Mouse (Mus musculus): ENCODE measurements around the gene Krtap1-5. TPM values are rescaled to one million over a fixed set of nuclear protein-coding genes. Genes with fewer than 3 reads are reported as not detected.

The Krtap1-5 gene
- polyA plus RNA-seq, 1 experiment from 2014 or later, result not detected

- H3K4me3 ChIP-seq, result no peak overlapping the region
- no peaks in the 10 kb centered on the region for H3K9me3 ChIP-seq
- no peaks in the 10 kb centered on the region for H3K27me3 ChIP-seq (replicated peaks)
- H3K4me2 ChIP-seq (replicated peaks), result peak overlapping the region; percentile 54
- H3K27ac ChIP-seq, result no peak overlapping the region
- WGBS, result under 1% methylated on average over 7 of the region's 7 CpGs
- 0 out of 2 replicates have a peak, but pooled peaks have one; percentile 76 for ATAC-seq (ENCODE audit: low FRiP score, low read depth)
- no peak overlapping the region for H3K9ac ChIP-seq
- H3K4me1 ChIP-seq, result no peaks in the 10 kb centered on the region
- H3K36me3 ChIP-seq, result no peaks in the 10 kb centered on the region
Observed at GRCm38 (mm10) chr11:99574106-99574505, 6.7 kb downstream of the Krtap1-5 start.

- H3K4me2 ChIP-seq (replicated peaks), result no peak overlapping the region
- H3K27ac ChIP-seq, result no peak overlapping the region
- H3K4me3 ChIP-seq, result no peak overlapping the region
- 54% methylated on average over 4 of the region's 4 CpGs for WGBS
- no peak for ATAC-seq (ENCODE audit: low FRiP score, low read depth)
- H3K4me1 ChIP-seq, result no peaks in the 10 kb centered on the region
- H3K9ac ChIP-seq, result no peak overlapping the region
- H3K27me3 ChIP-seq (replicated peaks), result no peaks in the 10 kb centered on the region
- no peaks in the 10 kb centered on the region for H3K9me3 ChIP-seq
- no peaks in the 10 kb centered on the region for H3K36me3 ChIP-seq
Observed at GRCm38 (mm10) chr11:99573164-99573563, 7.7 kb downstream of the Krtap1-5 start.

- H3K27me3 ChIP-seq (replicated peaks), result no peaks in the 10 kb centered on the region
- no peak within 1 kb of the TSS for H3K9ac ChIP-seq
- no peak within 1 kb of the TSS for H3K4me2 ChIP-seq (replicated peaks)
- no peak for ATAC-seq (ENCODE audit: low FRiP score, low read depth)
- no peaks in the 10 kb centered on the region for H3K9me3 ChIP-seq
- H3K4me3 ChIP-seq, result no peak within 1 kb of the TSS
- no peaks in the 10 kb centered on the region for H3K36me3 ChIP-seq
- WGBS, result 61% methylated on average over 7 of the region's 7 CpGs
- H3K4me1 ChIP-seq, result no peaks in the 10 kb centered on the region
- no peak within 1 kb of the TSS for H3K27ac ChIP-seq
Observed at GRCm38 (mm10) chr11:99566530-99566929, 14.3 kb downstream of the Krtap1-5 start, which contains the start of gene Krtap3-1. Krtap3-1 (minus strand) TSS chr11:99566630.

DNA sequence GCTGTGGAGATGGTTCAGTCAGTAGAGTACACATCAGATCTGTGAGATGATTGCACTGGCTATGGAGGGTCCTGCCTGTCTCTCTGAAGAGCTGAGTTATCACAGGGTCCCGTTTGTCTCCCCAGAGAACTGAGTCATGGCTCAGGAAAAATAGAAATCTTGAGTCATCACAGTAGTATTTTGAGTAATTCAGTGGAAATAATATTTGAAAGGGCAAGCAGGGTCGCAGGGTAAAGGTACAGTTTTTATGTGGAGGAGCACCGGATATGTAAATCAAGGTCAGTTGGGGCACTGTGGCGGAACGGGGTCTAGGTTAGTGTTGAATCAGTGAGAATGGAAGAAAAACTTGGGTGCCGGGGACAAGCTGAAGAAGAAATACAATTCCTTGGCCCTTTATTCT, 18.2 kb downstream of the Krtap1-5 start:
- WGBS, result 84% methylated on average over 6 of the region's 6 CpGs
- H3K4me1 ChIP-seq, result no peaks in the 10 kb centered on the region
- H3K9me3 ChIP-seq, result no peaks in the 10 kb centered on the region
- no peak overlapping the region for H3K4me2 ChIP-seq (replicated peaks)
- no peak for ATAC-seq (ENCODE audit: low FRiP score, low read depth)
- H3K36me3 ChIP-seq, result no peaks in the 10 kb centered on the region
- H3K27ac ChIP-seq, result no peak overlapping the region
- H3K27me3 ChIP-seq (replicated peaks), result no peaks in the 10 kb centered on the region
- no peak overlapping the region for H3K4me3 ChIP-seq
- no peak overlapping the region for H3K9ac ChIP-seq

- WGBS, result 91% methylated on average over 9 of the region's 9 CpGs
Observed at GRCm38 (mm10) chr11:99559366-99559765, 21.4 kb downstream of the Krtap1-5 start, which contains the start of gene Gm11939. Gm11939 (minus strand) TSS chr11:99559466.

GRCm38 (mm10) chr11:99557976-99558745, 22.7 kb downstream of the Krtap1-5 start:
- Histone ChIP-seq H3K9me3 (no peaks in the 10 kb centered on the region), H3K4me3 (no peak overlapping the region), H3K27me3 (replicated peaks) (no peaks in the 10 kb centered on the region), H3K4me2 (replicated peaks) (no peak overlapping the region), H3K27ac (no peak overlapping the region), H3K36me3 (no peaks in the 10 kb centered on the region), H3K9ac (no peak overlapping the region), H3K4me1 (no peaks in the 10 kb centered on the region)
- 88% methylated on average over 3 of the region's 3 CpGs for WGBS
- no peak for ATAC-seq (ENCODE audit: low FRiP score, low read depth)

More at GRCm38 (mm10) chr11:99559366-99559765, 21.4 kb downstream of the Krtap1-5 start, which contains the start of gene Gm11939:
- ATAC-seq (ENCODE audit: low FRiP score, low read depth), result no peak
- no peak within 1 kb of the TSS for H3K4me2 ChIP-seq (replicated peaks)
- H3K9me3 ChIP-seq, result no peaks in the 10 kb centered on the region
- H3K36me3 ChIP-seq, result no peaks in the 10 kb centered on the region
- no peak within 1 kb of the TSS for H3K9ac ChIP-seq
- no peak within 1 kb of the TSS for H3K4me3 ChIP-seq
- no peaks in the 10 kb centered on the region for H3K27me3 ChIP-seq (replicated peaks)
- H3K4me1 ChIP-seq, result no peaks in the 10 kb centered on the region
- H3K27ac ChIP-seq, result no peak within 1 kb of the TSS

DNA sequence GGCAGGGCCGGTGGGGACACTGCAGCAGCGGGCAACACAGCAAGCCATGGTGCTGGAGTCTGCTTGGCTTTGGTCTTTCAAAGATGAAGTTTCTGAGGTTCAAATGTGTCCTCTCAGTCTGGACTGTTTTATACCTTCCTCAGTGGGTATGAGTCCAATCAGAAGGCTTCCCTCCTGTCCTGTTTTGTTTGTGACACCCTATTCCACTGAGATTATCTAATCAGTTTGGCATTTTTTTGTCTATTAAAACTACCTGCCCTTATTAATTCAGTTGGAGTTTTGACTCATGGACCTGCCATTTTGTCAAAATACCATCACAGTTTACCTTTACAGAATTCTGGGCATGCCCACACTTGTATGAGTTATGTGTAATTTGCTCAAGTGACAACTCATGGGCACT, 24.1 kb downstream of the Krtap1-5 start, which contains the start of gene Krtap3-2:
Krtap3-2 (minus strand) TSS at position 101 of the 400 bp plus-strand sequence.
- Histone ChIP-seq H3K4me1 (no peaks in the 10 kb centered on the region), H3K9me3 (no peaks in the 10 kb centered on the region), H3K4me3 (no peak within 1 kb of the TSS), H3K36me3 (no peaks in the 10 kb centered on the region), H3K4me2 (replicated peaks) (no peak within 1 kb of the TSS), H3K27ac (no peak within 1 kb of the TSS), H3K9ac (no peak within 1 kb of the TSS), H3K27me3 (replicated peaks) (no peaks in the 10 kb centered on the region)
- ATAC-seq (ENCODE audit: low FRiP score, low read depth), result no peak
- 94% methylated on average over 2 of the region's 2 CpGs for WGBS

DNA sequence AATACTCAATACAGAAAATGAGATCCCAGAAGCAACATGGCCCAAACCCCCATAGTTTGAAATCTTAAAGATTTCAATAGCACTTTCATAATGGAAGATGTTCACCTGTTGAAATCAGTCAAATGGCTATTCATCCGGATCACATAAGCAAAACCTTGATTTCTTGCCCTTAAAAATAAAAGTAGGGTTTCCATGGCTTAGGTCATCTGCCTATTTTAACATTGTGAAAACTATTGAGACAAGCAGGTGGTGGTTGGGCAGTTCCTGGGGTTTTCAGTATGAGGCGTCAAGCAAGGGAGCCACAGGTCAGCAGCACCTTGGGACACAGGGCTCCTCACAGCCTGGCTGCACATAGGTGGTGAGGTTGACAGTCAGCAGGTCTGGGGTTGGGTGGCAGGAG, 24.6 kb downstream of the Krtap1-5 start:
- no peaks in the 10 kb centered on the region for H3K36me3 ChIP-seq
- no peaks in the 10 kb centered on the region for H3K27me3 ChIP-seq (replicated peaks)
- no peak for ATAC-seq (ENCODE audit: low FRiP score, low read depth)
- H3K9ac ChIP-seq, result no peak overlapping the region
- H3K4me3 ChIP-seq, result no peak overlapping the region
- H3K4me1 ChIP-seq, result no peaks in the 10 kb centered on the region
- H3K4me2 ChIP-seq (replicated peaks), result no peak overlapping the region
- H3K27ac ChIP-seq, result no peak overlapping the region
- WGBS, result 87% methylated on average over 2 of the region's 2 CpGs
- no peaks in the 10 kb centered on the region for H3K9me3 ChIP-seq

- Histone ChIP-seq H3K27me3 (replicated peaks) (no peaks in the 10 kb centered on the region), H3K9me3 (no peaks in the 10 kb centered on the region), H3K4me2 (replicated peaks) (no peak within 1 kb of the TSS), H3K4me3 (no peak within 1 kb of the TSS), H3K9ac (no peak within 1 kb of the TSS), H3K27ac (no peak within 1 kb of the TSS), H3K4me1 (no peaks in the 10 kb centered on the region), H3K36me3 (no peaks in the 10 kb centered on the region)
- WGBS, result 31% methylated on average over 4 of the region's 4 CpGs
- no peak for ATAC-seq (ENCODE audit: low FRiP score, low read depth)
Observed at GRCm38 (mm10) chr11:99550765-99551164, 30.1 kb downstream of the Krtap1-5 start, which contains the start of gene Krtap3-3. Krtap3-3 (minus strand) TSS chr11:99550865.

DNA sequence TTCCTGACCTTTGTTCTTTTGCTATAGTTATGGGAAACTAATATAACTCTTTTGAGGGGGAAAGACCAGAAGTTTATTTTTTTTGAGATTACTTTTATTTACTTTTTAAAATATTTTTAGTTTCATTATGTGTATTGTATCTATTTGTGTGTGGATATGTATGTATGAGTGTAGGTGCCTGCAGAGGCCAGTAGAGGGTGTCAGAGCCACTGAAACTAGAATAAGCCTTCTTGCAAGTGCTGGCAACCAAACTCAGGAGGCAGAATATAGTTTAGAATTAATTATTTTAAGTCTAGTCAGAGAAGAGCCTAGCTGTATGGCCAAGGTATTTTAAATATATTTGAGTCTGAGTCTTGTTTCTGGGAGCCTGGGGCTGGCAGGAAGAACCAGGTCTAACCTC, 32.9 kb downstream of the Krtap1-5 start:
- H3K4me1 ChIP-seq, result no peaks in the 10 kb centered on the region

DNA sequence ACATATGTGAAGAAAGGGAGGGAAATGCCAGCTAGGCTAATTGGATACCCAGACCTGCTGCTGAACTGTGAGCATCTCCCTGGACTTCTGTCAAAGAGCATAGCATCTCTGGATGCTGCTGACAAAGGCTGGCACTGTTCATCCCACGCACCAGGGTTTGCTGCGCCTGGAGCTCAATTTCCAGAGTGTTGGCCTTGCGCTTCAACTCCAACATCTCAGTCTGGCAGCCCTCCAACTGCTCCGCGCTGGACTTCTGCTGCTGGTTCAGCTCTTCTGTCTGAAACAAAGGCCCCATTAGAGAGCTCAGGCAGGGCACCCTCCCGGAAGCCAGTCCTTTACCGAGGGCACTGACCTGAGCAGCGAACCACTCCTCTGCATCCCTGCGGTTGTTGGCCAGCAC, 41.1 kb downstream of the Krtap1-5 start:
- Histone ChIP-seq H3K36me3 (no peaks in the 10 kb centered on the region), H3K9me3 (no peaks in the 10 kb centered on the region), H3K27ac (no peak overlapping the region), H3K4me2 (replicated peaks) (no peak overlapping the region), H3K4me1 (no peaks in the 10 kb centered on the region), H3K9ac (no peak overlapping the region), H3K27me3 (replicated peaks) (no peaks in the 10 kb centered on the region), H3K4me3 (no peak overlapping the region)
- 68% methylated on average over 9 of the region's 9 CpGs for WGBS
- no peak for ATAC-seq (ENCODE audit: low FRiP score, low read depth)

More for the DNA sequence above, 32.9 kb downstream of the Krtap1-5 start:
- no peaks in the 10 kb centered on the region for H3K9me3 ChIP-seq
- ATAC-seq (ENCODE audit: low FRiP score, low read depth), result no peak
- H3K4me3 ChIP-seq, result no peak overlapping the region
- H3K36me3 ChIP-seq, result no peaks in the 10 kb centered on the region
- no peak overlapping the region for H3K9ac ChIP-seq
- no peak overlapping the region for H3K4me2 ChIP-seq (replicated peaks)
- H3K27me3 ChIP-seq (replicated peaks), result no peaks in the 10 kb centered on the region
- no peak overlapping the region for H3K27ac ChIP-seq
